Mouse (Mus musculus) layer of hippocampus, postnatal 25 days (tissue): ENCODE data around the gene Gm10271. TPM values are rescaled to one million over a fixed set of nuclear protein-coding genes. Genes with fewer than 3 reads are reported as not detected.

Source experiments
- DNase-seq, 2 experiments: peaks; one replicate each; pipeline ENCODE4 v3.0.0; 2022; ENCODE audit warnings: mixed read lengths in 2 of 2, low spot score in 1 of 2; ENCODE audit errors: extremely low spot score in 1 of 2
- total RNA-seq, 2 experiments: library from RNA; stranded (reverse); gene quantifications; 2 replicates each; pipeline ENCODE4 v1.2.3; 2021

Gene Gm10271
- total RNA-seq, 2 experiments from 2014 or later, result not detected

DNA sequence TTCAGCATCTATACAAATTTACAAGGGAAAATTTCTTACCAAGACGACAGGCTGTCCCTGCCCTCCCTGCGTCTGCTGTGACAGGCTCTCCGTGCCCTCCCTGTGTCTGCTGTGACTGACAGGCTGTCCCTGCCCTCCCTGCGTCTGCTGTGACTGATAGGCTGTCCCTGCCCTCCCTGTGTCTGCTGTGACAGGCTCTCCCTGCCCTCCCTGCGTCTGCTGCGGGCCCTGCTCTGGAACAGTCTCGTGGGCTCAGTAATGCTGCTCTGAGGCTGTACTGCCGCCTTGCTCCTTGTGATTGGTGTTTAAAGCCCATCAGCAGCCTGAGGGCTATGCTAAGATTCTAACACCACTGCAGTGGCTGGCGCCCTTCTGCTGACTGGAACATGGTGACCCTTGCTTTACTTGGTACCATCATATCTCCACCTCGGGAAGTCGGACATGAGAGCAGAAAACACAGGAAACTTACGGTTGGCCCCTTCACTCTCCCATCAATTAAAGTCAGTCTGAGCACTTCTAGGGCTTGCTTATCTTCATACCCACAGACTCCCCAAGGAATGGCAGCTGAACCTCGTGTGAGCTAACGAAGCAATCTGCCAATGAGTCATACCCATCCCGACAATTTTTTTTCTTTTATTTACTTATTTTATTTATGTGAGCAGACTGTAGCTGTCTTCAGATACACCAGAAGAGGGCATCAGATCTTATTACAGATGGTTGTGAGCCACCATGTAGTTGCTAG, 63.3 kb downstream of the Gm10271 start:
- DNase-seq, result no peak

Other genes starting within 250 kb of the Gm10271 start
- under 1 TPM; 0.22 to 0.45 TPM for gene Myrfl, start 75.7 kb downstream of the Gm10271 start, total RNA-seq
- gene Rab3ip, start 21.8 kb downstream of the Gm10271 start, total RNA-seq, result 10 to 100 TPM; 62.3 to 65.7 TPM
- 1 to 10 TPM; 1.8 to 2.7 TPM for gene Best3, start 13.7 kb upstream of the Gm10271 start, total RNA-seq
- gene Lrrc10, start 72.7 kb upstream of the Gm10271 start, total RNA-seq, result under 1 TPM in 1 of 2 experiments, not detected in 1; 0.33 TPM
- 100 to 1,000 TPM; 175 to 190 TPM for gene Cct2, start 91.2 kb upstream of the Gm10271 start, total RNA-seq
- gene Frs2, start 175.9 kb upstream of the Gm10271 start, total RNA-seq, result 10 to 100 TPM; 32.1 to 34.1 TPM